Mouse (Mus musculus) neural tube, embryonic 15.5 days (tissue): ENCODE measurements around the gene Clec4a4. TPM values are rescaled to one million over a fixed set of nuclear protein-coding genes. Genes with fewer than 3 reads are reported as not detected.
"Not testable (repeated sequence)": the region's sequence is repeated elsewhere in the genome, so short reads cannot be mapped to it uniquely, and the experiment has no call there.

Experiments
- ATAC-seq: fragments of 200-750 bp; cut with Nextera tagmentation; 2 replicates; pipeline ENCODE4 v1.8.0; 2017; ENCODE audit warnings: mild to moderate bottlenecking, moderate TSS enrichment, moderate library complexity; ENCODE audit not compliant: low FRiP score
- H3K27ac ChIP-seq: fragments of 300-500 bp; sonication (generic); replicated peaks from 2 replicates; pipeline ENCODE4 v1.5.1; 2015; ENCODE audit warnings: mild to moderate bottlenecking, inconsistent platforms
- H3K27me3 ChIP-seq: fragments of 300-500 bp; sonication (generic); replicated peaks from 2 replicates; pipeline ENCODE4 v1.6.1; 2015; ENCODE audit warnings: inconsistent platforms
- H3K36me3 ChIP-seq: fragments of 300-500 bp; sonication (generic); 2 replicates; pipeline ENCODE4 v1.6.1; 2015; ENCODE audit warnings: inconsistent platforms
- H3K4me1 ChIP-seq: fragments of 300-500 bp; sonication (generic); 2 replicates; pipeline ENCODE4 v1.6.1; 2015; ENCODE audit warnings: inconsistent platforms
- H3K4me2 ChIP-seq: fragments of 300-500 bp; sonication (generic); 2 replicates; pipeline ENCODE4 v1.6.1; 2015; ENCODE audit warnings: inconsistent platforms, mild to moderate bottlenecking, moderate library complexity
- H3K4me3 ChIP-seq: fragments of 300-500 bp; sonication (generic); replicated peaks from 2 replicates; pipeline ENCODE4 v1.5.1; 2015; ENCODE audit warnings: mild to moderate bottlenecking, inconsistent platforms
- H3K9ac ChIP-seq: fragments of 300-500 bp; sonication (generic); replicated peaks from 2 replicates; pipeline ENCODE4 v1.6.1; 2015; ENCODE audit warnings: mild to moderate bottlenecking, inconsistent platforms
- H3K9me3 ChIP-seq: fragments of 300-500 bp; sonication (generic); replicated peaks from 2 replicates; pipeline ENCODE4 v1.6.1; 2016; ENCODE audit warnings: inconsistent platforms
- WGBS: fragments of 180-500 bp; shearing (Covaris S2); methylation state at CpG from one replicate; pipeline ENCODE4 v1.1.7; 2015; ENCODE audit warnings: mixed read lengths; 5-methylcytosine and 5-hydroxymethylcytosine counted together
- polyA plus RNA-seq: library from polyadenylated mRNA; unstranded; fragments of >200 nt; fragmentation: Nextera tagmentation; extraction: Ambion mirVana; gene quantifications from 2 replicates; pipeline ENCODE4 v1.2.1, GENCODE M21; 2015

Gene Clec4a4
- polyA plus RNA-seq: not detected in 2 replicates

DNA sequence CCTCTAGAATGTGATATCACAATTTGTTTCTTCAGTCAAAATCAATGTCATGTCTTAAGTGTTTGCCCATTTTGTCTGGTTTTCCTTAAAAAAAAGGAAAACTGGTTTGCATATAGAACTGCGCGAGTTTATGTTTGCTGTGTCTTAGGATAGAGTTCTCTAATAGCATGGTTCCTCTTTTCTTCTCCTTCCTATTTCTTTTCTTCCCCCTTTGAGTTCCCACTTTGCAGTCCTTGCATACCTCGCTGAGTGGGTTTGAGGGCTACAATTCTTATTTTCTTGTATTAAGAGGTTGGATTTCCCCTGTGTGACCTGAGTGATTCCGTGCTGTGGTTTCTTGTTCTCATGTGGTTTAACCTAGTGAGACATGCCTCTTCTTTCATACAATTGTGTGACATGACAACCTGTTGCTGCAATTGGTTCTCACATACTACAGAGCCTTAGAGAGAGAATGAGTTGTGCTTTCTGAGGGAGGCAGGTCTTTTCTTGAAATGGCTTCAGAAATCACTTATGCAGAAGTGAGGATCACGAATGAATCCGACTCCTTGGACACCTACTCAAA, at the start of gene Clec4a4:
Clec4a4 (plus strand) TSS at position 492 of the 562 bp plus-strand sequence.
- no peak within 1 kb of the TSS for H3K27ac ChIP-seq
- WGBS: 85% methylated on average over 6 of the region's 6 CpGs
- H3K27me3 ChIP-seq: no peaks in the 10 kb centered on the region
- no peaks in the 10 kb centered on the region for H3K36me3 ChIP-seq
- ATAC-seq: no peak
- no peak within 1 kb of the TSS for H3K4me3 ChIP-seq
- H3K4me1 ChIP-seq: no peaks in the 10 kb centered on the region
- H3K9ac ChIP-seq: no peak within 1 kb of the TSS
- no peaks in the 10 kb centered on the region for H3K9me3 ChIP-seq
- no peak within 1 kb of the TSS for H3K4me2 ChIP-seq

DNA sequence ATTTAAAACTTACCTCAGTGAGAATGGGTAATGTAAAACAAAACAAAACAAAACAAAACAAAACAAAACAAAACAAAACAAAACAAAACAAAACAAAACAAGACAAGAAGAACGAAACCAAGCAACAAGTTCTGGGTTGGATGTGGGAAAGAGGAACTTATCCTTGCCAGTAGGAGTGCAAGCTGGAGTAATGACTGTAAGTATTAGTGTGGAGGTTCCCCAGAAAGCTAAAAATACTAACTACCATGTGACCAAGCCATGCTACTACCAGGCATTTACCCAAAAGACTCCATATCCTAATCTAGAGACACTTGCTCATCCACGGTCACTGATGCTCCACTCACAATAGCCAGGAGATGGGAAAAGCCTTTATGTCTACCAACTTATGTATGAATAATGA, 43.4 kb upstream of the Clec4a4 start:
- 92% methylated on average over 2 of the region's 2 CpGs for WGBS
- no peaks in the 10 kb centered on the region for H3K4me1 ChIP-seq
- no peaks in the 10 kb centered on the region for H3K9me3 ChIP-seq
- ATAC-seq: no peak
- H3K9ac ChIP-seq: no peak overlapping the region
- H3K36me3 ChIP-seq: no peaks in the 10 kb centered on the region
- H3K4me3 ChIP-seq: no peak overlapping the region
- no peak overlapping the region for H3K27ac ChIP-seq
- no peak overlapping the region for H3K4me2 ChIP-seq
- no peaks in the 10 kb centered on the region for H3K27me3 ChIP-seq

DNA sequence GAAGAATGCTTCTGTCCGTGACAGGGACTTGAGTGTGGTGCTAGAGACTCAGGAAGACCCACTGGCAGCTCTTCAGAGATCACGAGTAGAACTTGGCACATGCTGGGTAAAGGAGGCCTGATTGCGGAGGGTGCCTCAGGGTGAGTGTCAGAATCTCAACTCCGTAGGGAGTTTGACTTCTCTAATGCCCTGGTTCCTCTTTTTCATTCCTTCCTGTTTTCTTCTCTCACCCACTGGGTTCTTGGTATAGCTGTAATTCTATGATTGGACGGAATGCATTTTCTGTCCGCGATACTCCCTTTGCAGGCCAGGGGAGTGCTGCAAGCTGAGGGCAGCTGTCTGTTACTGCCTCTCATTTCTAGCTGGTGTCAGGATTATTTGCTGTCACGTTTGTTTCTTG, 37.8 kb upstream of the Clec4a4 start, which contains the start of gene Clec4a3:
Clec4a3 (plus strand) TSS at position 115 of the 400 bp plus-strand sequence.
- no peaks in the 10 kb centered on the region for H3K36me3 ChIP-seq
- H3K9me3 ChIP-seq: no peaks in the 10 kb centered on the region
- H3K9ac ChIP-seq: no peak within 1 kb of the TSS
- no peak for ATAC-seq
- H3K27me3 ChIP-seq: no peaks in the 10 kb centered on the region
- WGBS: 79% methylated on average over 8 of the region's 8 CpGs
- no peak within 1 kb of the TSS for H3K27ac ChIP-seq
- H3K4me1 ChIP-seq: no peaks in the 10 kb centered on the region
- H3K4me3 ChIP-seq: no peak within 1 kb of the TSS
- H3K4me2 ChIP-seq: no peak within 1 kb of the TSS

DNA sequence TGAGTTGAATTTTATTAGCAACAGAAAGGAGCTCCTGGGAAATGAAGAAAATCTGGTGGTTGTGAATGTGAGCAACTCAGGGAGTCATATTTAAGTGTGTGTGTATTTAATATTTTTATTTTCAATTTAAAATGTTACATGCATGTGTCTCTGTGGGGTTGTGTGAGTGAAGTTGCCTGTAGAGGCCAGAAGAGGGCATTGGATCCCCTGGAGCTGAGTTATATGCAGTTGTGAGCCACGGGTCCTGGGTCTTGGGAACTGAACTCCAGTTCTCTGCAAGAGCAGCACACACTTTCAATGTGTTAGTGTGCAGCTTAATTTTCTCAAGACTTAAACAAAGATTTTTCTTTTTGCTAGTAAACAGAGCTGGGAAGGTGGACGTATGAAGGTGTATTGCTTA, 25.6 kb upstream of the Clec4a4 start:
- Histone ChIP-seq H3K9me3 (no peaks in the 10 kb centered on the region), H3K4me3 (no peak overlapping the region), H3K4me1 (no peaks in the 10 kb centered on the region), H3K36me3 (no peaks in the 10 kb centered on the region), H3K27ac (no peak overlapping the region), H3K9ac (no peak overlapping the region), H3K4me2 (no peak overlapping the region), H3K27me3 (no peaks in the 10 kb centered on the region)
- 82% methylated on average over 2 of the region's 2 CpGs for WGBS
- no peak for ATAC-seq

DNA sequence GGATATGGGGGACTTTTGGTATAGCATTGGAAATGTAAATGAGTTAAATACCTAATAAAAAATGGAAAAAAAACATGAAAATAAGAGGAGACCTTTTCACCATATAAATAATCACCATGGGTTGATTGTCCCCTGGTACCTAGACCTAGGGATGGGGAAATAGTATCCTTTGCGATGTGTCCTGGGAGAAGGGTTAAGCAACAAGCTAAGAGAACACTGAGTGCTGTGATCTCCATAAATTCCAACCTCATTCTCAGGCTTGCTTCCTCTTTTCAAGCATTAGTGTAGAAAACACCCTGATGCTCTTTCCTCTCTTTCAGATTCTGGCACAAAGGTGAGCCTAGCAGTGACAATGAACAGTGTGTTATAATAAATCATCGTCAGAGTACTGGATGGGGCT, 21.1 kb upstream of the Clec4a4 start:
- H3K27ac ChIP-seq: no peak overlapping the region
- H3K9ac ChIP-seq: no peak overlapping the region
- no peaks in the 10 kb centered on the region for H3K4me1 ChIP-seq
- H3K4me3 ChIP-seq: no peak overlapping the region
- H3K36me3 ChIP-seq: no peaks in the 10 kb centered on the region
- no peak overlapping the region for H3K4me2 ChIP-seq
- H3K27me3 ChIP-seq: no peaks in the 10 kb centered on the region
- no peaks in the 10 kb centered on the region for H3K9me3 ChIP-seq
- ATAC-seq: no peak
- 92% methylated on average over 2 of the region's 2 CpGs for WGBS

DNA sequence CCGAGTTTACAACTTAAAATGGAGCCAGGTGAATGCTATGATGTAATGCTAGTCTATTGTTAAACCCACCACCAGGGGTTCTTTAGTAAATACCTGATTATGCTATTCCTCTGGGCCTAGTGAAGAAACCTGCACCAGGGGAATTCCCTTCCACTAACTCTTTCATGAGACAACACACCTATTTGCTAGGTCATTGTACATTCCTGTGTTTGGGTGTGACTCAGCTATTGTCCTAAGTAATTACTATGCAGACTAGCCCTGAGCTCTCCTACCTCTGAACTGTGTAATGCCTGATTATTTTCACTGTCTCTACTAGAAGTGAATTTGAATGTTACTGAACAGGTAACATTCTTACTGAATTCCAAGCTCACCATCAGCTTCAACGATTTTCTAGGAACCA, 14.5 kb downstream of the Clec4a4 start:
- H3K9ac ChIP-seq, ATAC-seq, H3K4me3 ChIP-seq, H3K4me1 ChIP-seq, H3K27me3 ChIP-seq, H3K36me3 ChIP-seq, H3K9me3 ChIP-seq, H3K4me2 ChIP-seq, H3K27ac ChIP-seq: not testable (repeated sequence)
- WGBS: 85% methylated on average over 2 of the region's 2 CpGs

DNA sequence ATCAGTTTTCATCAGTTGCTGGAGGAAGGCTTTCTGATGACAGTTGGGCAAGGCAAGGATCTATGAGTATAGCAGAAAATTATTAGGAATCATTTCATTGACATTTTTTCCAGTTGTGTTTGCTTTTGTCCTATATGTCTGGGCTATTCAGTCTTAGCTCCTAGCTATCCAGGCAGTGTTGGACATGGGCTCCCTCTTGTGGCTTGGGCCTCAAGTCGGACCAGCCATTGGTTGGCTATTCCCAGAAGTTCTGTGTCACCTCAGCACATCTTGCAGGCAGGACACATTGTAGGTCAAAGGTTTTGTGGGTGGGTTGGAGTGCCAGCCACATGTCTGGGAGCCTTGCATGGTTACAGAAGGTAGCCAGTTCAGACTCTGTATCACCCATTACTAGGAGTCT, 15.4 kb downstream of the Clec4a4 start:
- Histone ChIP-seq H3K4me3 (no peak overlapping the region), H3K27me3 (no peaks in the 10 kb centered on the region), H3K4me2 (no peak overlapping the region), H3K4me1 (no peaks in the 10 kb centered on the region), H3K9me3 (no peaks in the 10 kb centered on the region), H3K27ac (no peak overlapping the region), H3K36me3 (no peaks in the 10 kb centered on the region), H3K9ac (no peak overlapping the region)
- WGBS: 77% methylated on average over 1 of the region's 1 CpGs
- no peak for ATAC-seq

DNA sequence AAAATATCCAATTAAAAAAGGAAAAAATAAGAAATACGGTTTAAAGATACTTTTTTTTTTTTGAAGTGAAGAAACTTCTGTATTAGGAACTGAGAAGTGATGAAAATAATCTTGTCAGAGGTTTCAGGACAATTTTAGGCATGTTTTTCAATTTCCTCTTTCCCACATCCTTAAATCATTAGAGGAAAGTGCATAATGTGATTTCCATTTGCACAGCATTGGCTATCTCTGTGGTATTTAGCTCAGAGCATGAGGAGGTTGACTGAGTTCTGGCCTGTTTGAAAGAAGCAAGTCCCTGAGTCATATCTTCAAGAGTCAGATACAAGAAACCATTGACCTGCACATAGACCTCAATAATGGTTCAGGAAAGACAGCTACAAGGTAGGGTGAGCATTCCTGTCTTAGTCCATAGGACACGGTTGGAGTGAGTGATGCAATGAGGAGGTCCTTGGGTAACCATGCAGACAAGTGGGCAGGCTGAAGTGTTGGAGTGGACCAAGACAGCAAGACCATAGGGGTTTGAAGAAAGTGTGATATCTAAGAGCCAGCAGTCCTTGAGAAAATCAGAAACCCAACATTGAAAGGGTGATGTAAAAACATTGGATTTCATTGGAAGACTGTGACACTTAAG, 59.7 kb downstream of the Clec4a4 start, which contains the start of gene Clec4b1:
Clec4b1 (plus strand) TSS at position 221 of the 631 bp plus-strand sequence.
- H3K4me3 ChIP-seq: no peak within 1 kb of the TSS
- no peaks in the 10 kb centered on the region for H3K27me3 ChIP-seq
- H3K9me3 ChIP-seq: 0 out of 2 replicates have a peak, but pooled peaks cover 12% of the 10 kb centered on the region
- H3K4me2 ChIP-seq: no peak within 1 kb of the TSS
- no peak within 1 kb of the TSS for H3K9ac ChIP-seq
- no peaks in the 10 kb centered on the region for H3K4me1 ChIP-seq
- no peak for ATAC-seq
- WGBS: 87% methylated on average over 2 of the region's 2 CpGs
- H3K27ac ChIP-seq: no peak within 1 kb of the TSS
- H3K36me3 ChIP-seq: no peaks in the 10 kb centered on the region

Other genes with a start within 250 kb of the Clec4a4 start
- gene Slc2a3, start 188.7 kb upstream of the Clec4a4 start, polyA plus RNA-seq: 47.9 and 50.6 TPM in 2 replicates
- gene Foxj2, start 170.5 kb upstream of the Clec4a4 start, polyA plus RNA-seq: 7.1 and 7.4 TPM in 2 replicates
- 2.1 and 2.2 TPM in 2 replicates for gene C3ar1, start 134.2 kb upstream of the Clec4a4 start, polyA plus RNA-seq
- gene Necap1, start 115.9 kb upstream of the Clec4a4 start, polyA plus RNA-seq: 148 and 168 TPM in 2 replicates
- 1.4 and 2.7 TPM in 2 replicates for gene Clec4a1, start 68.5 kb upstream of the Clec4a4 start, polyA plus RNA-seq
- 0.95 and 2.6 TPM in 2 replicates for gene Clec4a3, start 37.9 kb upstream of the Clec4a4 start, polyA plus RNA-seq
- gene Clec4b1, start 59.6 kb downstream of the Clec4a4 start, polyA plus RNA-seq: not detected in 2 replicates
- gene Clec4a2, start 116.1 kb downstream of the Clec4a4 start, polyA plus RNA-seq: 1.7 and 2.0 TPM in 2 replicates
- not detected in 2 replicates for gene Clec4b2, start 182.5 kb downstream of the Clec4a4 start, polyA plus RNA-seq
- gene Clec4n, start 239.5 kb downstream of the Clec4a4 start, polyA plus RNA-seq: 0.73 and 1.9 TPM in 2 replicates